Mouse (Mus musculus) frontal cortex, adult 2 months (tissue): ENCODE measurements around the gene Zc3h12c. TPM values are rescaled to one million over a fixed set of nuclear protein-coding genes. Genes with fewer than 3 reads are reported as not detected.

Experiments
- DNase-seq, 2 experiments: peaks; one replicate each; pipeline ENCODE4 v3.0.0; 2022; ENCODE audit warnings: low spot score in 1 of 2; ENCODE audit errors: extremely low spot score in 1 of 2
- polyA plus RNA-seq: library from polyadenylated mRNA; depleted of rRNA; stranded (reverse); fragments of >200 nt; gene quantifications from 2 replicates; pipeline ENCODE4 v1.2.3, GENCODE M21; 2012; rRNA removed

Zc3h12c gene
- 5.8 and 6.4 TPM in 2 replicates for polyA plus RNA-seq

DNA sequence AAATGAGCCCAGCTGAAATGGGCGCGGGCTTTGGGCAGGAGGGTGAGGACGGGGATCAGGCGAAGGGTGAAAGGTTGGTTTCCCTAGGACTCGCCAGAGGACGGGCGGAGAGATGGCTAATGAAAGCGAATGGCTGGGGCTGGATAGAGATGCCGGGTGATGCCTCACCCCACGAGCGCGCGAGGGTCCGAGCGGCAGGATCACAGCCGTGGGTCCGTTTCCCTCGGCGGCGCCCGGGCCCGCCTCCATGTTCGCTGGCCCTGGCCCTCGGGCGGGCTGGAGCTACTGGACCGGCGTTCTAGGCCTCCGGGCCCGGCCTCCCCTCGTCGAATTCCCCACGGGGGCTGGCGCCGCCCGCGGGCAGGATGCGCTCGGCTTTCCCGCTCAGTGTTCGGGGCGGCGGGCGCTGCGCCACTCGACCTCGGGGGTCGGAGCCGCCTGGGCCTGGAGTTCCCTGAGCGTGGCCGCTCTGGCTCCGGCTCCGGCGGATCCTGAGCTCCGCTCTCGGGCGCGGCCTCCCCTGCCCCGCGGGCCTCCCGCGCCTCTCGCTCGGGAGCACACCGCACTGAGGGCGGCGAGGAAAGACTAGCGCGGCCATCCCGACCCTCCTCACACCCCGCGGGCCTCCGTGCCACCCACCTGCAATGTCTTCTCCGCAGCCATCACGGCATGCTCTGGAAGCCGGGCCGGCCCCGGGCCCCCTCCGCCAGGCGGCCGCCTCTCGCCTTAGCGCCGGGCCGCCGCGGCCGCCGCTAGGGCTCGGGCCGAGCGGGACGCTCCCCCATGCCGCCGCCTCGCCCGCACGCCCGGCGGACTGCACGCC lies at the start of gene Zc3h12c:
Gene Zc3h12c (minus strand): TSS at position 710 of the 823 bp plus-strand sequence.
- DNase-seq = peak in 1 of 2 experiments; percentile 35

DNA sequence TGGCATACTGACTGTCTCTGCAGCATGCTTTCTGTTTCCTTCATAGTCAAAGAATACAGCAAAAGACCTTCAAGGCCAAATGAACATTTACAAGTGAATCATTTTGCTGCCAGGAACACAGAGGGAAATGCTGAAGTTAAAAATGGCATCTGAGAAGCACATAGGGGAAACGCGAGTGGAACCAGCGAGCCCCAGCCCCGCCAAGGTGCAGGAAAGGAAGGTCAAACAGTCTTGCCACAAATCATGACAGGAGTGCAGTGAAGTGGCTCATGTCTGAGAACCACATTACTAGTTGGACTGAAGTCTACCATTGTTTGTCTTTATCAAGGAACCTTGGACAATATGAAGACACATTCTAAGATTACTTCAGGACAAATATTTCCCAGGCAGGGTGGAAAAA lies 49.3 kb upstream of the Zc3h12c start:
- no peak for DNase-seq

DNA sequence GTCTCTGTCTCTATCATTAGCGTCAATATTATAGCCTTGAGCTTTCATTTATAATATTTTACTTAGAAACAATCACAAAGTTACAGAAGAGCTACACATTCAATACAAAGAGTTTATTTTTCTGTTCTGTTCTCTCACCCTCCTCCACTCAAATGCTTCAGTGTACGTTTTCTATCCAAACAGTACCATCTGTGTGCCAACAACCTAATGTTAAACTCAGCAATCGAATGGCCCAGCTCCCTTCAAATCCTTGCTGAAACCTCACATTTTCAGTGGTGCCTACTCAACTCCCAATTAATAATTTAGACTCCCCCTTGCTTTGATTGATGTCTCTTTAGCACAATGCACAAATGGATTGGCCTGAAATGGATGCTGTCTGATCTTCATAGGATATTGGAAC lies 46.9 kb upstream of the Zc3h12c start:
- no peak for DNase-seq

DNA sequence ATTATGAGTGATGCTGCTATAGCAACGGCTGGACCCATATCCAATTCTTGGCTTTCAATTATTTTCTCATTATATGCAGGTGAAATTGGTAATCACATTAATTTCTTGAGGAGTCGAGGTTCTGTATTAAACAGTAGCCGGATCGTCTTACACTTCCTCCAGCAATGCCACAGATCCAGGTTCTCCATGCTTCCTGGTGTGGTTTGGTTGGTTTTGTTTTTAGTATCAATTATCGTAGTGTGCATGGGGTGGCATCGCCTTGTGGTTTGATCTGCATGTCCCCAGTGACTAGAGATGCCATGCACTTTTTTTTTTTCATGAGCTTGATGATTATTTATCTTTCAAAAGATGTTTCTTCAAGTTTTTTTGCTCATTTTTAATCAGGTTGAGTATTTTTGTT lies 44.0 kb upstream of the Zc3h12c start:
- DNase-seq = no peak

DNA sequence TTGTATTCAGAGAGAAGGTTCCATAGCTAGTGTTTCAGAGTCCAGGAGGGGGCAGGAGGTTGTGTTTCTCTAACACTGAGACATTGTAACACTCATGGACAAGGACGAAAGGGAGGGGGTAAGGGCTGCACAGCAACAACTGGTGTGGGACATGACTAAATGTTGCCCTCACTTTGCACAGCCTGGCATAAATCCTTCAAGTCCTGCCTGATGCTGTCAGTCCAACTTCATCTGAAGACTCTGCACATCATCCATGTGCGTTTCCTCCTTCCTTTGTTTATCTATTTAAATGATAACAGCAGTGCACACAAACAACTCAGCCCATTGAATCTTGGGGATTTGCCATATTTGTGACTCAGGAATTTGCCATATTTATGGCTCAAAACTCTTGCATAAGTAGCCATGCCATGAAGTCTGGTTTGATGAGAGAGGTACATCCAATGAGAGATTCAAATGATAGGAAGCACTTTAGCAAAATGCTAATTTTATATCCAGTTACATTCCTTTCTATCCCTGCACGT lies 40.2 kb upstream of the Zc3h12c start:
- no peak for DNase-seq

DNA sequence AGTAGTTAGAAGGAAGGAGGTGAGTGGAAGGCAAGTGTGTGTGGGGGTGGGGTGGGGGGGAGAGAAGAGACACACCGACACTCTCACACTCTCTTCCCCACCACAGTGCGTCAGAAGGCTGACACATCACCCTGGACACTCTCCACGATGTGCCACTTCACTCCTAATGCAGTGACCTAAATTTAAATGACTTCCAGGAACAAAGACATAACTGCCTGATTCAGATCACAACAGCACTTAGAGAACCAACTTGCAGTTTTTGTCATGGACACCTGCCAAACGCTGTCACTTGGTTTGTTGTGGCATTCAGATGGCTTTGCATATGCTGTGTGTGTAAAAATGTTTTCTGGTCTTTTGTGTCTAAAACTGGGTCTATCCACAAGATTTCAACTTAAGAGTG lies 34.8 kb upstream of the Zc3h12c start:
- peak; percentile 13 to 69 for DNase-seq

DNA sequence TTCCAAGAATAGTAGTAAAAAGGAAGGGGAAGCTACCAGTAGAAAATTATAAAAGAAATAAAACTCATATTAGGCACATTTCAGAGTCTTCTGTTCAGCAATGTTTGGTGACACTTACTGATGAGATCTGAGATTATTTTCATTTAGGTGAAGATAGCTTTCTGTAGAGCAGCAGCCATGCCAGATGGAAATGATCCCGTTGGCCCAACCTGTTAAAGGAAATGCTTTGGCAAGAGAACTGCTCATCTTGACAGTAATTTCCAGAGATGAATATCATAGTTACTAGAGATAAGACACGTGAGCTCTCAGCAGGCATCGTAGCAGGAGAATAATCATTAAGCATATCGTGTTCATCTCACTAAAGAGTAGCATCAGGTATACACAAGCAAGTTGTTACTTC lies 31.9 kb upstream of the Zc3h12c start:
- DNase-seq = no peak

DNA sequence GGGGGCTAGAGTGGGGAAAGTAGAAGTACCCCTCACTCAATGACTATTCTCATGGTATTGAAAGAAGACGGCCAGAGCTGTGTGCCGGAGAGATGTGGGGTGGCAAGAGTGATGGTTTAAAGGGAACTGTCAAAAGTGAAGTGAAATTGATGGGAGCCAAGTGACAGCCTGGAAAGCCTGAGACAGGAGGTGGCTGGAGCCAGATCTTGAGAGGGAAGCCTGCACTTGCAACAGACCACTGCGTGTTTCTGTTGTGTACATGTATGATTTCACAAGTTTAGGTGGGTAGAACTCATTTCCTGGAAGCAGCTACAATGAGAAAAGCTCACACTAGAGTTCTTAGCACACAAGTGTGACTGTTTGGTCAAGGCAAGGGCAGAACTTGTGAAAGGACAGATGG lies 27.5 kb upstream of the Zc3h12c start:
- no peak for DNase-seq

DNA sequence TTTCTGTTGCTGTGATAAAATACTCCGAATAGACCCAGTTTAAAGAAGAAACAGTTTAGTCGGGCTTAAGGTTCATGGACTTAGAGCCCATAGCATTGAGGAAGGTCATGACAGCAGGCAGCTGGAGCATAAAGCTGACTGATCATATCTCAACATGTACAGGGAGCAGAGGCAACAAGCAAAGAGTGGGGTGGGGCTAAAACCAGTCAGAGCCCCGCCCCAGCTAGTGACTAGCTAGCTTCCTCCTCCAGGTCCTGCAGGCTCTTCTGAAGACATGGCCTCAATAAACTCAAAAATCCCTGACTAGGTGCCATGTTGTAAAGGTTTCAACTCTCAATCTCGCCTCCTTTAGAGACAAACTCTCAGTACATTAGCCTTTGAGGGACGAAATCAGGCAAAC lies 25.5 kb upstream of the Zc3h12c start:
- no peak for DNase-seq

DNA sequence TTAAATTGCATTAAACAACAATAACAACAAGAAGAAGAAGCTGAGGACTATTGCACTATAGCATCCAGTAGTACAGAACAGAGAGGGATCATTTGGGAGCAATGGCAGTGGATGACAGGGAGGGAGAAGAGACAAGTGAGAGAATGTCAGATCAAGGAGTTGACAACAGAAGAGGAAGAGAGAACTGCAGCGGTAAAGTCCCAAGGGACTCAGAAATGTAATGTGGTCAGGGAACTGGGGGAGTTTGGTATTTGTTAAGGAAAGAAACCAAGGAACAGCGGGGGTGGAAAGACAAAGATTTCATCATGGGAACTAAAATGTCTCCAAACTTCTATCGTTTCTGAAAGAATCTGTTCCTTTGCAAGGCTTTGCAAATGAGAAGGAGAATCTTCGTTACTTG lies 22.5 kb upstream of the Zc3h12c start:
- no peak for DNase-seq

DNA sequence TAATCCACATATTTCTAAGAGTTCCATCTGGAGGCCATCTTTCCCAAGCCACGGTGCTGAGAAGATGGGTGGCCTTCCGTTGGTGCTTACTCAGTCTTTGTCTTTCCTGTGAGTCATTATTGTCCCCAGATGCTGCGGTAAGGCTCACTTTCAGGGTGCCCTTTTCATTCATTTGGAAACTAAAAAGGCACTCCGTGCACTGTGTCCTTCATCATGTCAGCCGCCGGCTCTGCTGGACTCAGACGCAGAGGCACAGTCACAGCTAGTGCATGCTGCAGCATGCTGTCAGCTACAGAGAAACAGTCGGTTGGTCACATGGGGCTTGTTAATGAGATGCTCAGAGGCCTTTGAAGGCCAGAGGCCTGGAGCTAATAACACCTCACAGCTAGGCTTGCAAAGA lies 19.7 kb upstream of the Zc3h12c start:
- DNase-seq = no peak

DNA sequence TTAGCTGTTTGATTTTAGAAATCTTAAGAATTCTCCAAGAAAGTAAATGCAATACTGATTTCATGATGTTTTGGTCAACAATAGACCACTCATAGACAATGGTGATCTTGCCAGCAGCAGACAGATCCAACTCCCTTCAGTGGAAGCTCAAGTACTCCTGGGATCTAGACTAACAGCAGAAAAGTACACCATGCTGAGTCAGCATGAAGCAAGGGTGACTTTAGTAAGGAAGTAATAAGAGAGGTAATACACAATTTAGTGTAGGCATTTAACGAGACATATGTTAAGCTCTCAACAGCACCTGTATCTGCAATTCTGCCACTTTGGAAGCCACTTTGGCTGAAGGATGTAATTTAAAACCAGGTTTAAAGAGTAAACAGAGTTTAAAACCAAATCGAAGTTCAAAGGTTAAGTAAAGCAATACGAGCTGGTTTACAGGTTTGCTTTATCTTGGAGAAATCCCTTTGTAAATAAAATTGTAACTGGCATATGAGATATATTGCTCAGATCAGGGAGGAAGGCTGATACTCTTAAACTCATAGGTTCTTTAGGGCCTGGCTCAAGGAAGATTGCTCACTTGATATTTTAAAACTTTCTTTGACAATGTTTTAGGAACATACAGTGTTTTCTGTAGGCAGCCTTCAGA lies 18.0 kb upstream of the Zc3h12c start:
- no peak for DNase-seq

DNA sequence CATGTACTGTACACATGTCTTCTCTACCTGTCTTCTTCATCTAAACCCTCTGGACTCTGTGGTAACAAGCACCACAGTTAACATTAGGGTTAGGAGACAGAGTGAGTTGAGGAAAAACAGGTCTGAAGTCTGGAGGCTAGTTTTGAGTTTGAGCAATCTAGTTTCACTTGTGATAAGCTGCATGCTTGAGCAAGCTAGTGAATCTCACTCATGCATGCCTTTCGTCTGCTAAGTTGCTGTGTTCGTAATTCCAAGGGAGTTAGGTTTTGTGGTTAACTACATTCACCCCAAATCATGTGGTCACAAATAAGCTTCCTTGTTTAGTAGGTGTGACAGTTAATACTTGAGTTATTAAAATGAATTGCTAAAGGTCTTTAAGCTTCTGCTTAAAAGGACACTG lies 13.0 kb upstream of the Zc3h12c start:
- no peak for DNase-seq

DNA sequence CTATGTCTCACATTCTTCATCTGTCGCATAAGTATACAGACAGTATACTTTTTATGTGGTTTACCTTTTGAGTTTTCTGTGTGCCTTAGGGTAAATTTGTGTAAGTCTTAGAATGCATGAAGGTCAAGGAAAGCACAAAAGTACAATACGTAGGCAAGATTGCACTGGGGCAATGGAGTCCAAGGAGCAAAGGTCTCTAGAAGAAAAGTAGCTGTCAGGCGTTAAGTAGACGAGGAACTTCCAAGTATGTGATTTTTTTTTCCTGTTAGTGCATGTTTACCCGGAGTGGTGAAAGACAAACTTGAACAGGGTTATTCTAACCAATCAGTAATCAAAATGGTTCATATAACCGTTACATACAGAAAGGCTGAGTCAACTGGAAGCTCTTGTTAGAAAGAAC lies 12.5 kb upstream of the Zc3h12c start:
- no peak for DNase-seq

DNA sequence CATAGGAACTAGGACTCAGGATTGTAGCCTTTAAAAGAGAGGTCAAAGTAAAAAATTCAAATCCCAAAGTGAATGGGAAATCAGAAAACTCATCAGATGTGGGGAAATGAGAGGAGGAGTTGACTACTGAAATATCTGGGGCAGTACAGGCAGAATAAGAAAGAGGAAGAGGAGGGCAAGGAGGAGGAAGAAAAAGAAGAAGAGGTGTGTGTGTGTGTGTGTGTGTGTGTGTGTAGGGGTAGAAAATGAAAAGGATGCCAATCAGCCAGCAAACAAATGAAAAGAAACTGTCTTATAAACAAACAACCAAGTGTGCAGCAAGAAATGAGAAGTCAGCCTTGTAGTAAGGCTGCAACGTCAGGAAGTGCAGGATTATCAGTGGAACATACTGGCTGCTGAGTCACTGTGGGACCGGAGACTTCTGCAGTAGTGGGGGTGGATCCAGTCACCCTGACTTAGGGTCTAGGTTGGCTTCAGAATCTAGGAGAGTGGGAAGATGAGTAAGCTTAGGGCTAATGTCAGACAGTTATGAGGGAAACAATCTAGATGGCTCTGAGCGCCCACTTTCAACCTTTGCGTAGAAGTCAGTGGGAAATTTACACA lies 7.0 kb upstream of the Zc3h12c start:
- DNase-seq = no peak

DNA sequence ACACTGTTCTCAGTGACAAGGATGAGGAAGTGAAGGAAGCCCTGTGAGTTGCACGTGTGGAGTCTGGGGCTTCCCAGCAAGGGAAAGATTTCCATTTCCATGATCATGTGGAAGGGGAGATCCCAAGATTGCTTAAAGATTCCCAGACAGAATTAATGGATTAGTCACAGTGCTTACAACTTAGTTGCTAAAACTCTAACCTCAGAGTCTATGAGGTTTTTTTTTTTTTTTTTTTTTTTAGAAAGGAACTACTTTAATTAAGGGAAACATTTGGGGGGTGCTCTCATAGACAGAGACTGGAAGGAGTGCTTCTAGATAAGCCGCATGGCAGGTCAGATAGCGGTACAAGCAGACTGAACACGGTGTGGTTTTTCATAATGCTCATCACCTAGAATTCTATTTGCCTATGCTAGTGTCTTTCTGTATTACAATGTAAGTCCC lies 6.3 kb upstream of the Zc3h12c start:
- no peak for DNase-seq

DNA sequence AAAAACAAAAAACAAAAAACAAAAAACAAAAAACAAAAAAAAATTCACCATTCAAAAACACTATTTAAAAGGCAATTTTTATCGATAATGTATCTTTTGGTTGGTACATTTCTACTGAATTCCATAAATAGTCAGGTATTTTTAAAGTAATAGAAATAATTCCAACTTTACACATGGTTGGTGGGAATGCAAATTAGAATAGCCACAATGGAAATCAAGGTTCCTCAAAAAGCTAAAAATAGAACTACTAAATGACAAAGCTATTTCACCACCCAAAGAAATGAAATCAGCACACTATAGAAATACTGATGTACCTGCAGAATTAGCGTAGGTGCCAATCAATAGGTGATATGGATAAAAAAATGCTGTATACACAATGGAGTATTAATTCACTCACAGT lies 5.6 kb upstream of the Zc3h12c start:
- no peak for DNase-seq

DNA sequence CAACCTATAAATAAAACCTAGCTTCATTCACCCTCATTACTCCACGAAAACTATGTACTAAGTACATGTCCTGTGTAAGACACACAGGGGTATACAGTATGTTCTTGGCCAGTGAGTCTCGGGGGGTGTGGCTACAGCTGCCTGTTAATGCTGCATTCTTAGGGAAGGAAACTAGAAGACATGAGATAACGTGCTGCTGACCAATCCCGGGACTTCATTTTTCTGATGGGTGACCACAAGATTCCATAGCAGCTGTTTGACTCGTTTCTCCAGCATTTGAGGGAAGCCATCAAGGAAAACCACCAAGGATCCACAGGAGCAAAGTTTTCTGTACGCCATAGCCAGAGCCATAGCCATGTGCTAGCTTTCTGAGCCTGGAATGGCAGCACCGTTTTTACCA lies 4.2 kb upstream of the Zc3h12c start:
- DNase-seq = no peak

DNA sequence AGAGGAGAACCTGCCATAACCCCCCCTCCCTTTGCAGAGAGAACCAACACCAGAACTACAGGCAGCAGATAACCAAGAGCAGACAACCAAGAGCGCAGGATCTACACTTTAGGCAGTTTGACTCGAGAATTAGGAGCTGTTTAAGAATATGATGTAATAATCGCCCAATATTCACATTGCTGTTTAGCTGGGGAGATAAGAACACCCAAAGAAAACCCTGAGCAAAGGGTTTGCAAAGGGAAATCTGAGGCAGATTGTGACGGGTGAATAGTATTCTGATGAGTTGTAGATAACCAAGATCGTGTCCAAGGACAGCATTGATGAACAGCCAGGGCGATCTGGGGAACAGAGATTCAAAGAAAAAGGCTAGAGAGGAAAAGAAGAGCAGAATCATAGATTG lies 2.3 kb upstream of the Zc3h12c start:
- DNase-seq = no peak

DNA sequence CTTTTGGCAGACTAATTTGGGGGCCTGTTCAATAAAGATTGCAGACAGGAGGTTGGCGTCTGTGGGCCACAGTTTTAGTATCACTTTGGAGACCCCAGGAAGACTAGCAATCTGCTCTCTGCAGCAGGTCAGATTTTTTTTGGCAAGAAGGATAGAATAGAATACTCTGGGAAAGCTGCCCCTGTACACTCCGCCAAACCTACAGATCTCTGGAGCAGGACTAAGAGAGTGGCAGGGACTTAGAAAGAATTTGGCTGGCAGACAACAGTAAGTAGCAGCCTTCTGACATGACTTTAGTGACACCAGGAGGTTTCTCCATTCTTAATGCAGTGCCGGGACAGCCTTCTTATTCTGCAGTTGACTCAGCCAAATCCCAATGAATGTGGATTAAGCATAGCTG lies 1.8 kb upstream of the Zc3h12c start:
- DNase-seq = no peak

DNA sequence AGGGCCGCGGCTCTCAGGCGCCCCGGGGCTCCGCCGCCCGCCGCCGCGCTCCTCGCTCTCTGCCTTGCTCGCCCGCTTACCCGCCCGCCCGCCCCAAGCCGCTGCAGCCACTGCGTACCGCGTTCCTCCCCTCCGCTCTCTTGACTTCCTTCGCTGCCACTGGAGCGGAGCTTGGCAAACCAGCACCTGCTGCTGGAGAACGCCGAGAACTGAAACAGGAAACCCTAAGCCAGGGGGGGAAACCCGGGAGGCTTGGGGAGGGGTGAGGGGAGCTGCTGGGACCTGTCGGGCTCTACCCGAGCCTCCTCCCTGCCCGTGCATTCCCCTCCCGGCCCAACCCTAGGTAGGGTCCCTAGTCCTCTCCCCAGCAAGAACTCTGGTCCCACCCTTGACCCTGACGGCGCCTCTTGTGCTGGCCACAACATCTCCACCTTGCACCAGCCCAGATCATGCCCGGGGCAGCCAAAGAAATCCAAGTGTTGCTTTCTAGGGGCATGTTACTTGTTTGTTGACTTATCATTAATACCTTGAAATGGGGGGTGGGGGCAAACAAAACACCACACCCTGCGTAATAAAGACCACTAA lies 406 bp upstream of the Zc3h12c start:
- DNase-seq = peak; percentile 58 to 81
